Mouse (Mus musculus) inflammation-experienced regulatory T-cells (primary cell): ENCODE measurements around the gene 2510002D24Rik. TPM values are rescaled to one million over a fixed set of nuclear protein-coding genes. Genes with fewer than 3 reads are reported as not detected.

ENCODE experiments used
- polyA plus RNA-seq, 2 experiments: library from polyadenylated mRNA; unstranded; fragments of 100-300 nt; shearing (Covaris generic); gene quantifications; one replicate each; pipeline ENCODE4 v1.2.1; 2017

The 2510002D24Rik gene
- polyA plus RNA-seq, result 100 to 1,000 TPM in 1 of 2 experiments, 10 to 100 TPM in 1; 85.1 to 104 TPM

DNA sequence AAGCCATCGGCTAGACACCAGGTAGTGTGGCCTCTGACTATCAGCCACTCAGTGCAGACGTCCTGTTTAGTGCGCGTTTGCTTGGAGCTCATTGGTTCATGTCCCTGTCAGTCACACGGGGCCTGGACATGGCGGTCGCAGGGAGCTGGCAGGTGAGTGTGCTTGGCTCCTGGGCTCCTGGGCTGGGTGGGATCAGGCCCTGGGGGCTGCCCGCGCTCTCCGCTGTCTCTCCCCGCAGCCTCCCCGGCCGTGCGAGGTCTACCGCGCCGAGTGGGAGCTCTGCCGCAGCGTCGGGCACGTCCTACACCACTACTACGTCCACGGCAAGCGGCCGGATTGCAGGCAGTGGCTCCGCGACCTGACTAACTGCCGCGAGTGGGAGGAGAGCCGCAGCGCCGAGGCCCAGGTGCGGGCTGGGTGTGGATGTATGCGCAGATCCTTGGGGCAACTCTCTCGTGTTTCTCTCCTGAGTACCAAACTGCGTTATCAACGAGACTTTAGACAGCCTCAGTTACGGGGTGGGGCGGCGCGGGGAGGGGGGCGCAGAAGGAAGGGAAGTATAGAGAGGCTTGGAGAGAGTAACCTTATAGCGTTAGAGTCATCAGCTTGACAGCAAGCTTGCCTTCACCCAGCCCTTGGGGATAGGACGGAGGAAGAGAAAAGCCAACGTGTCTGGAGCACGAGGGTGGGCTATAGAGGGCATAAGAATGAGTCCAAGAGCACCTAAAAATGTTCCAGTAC, at the start of gene 2510002D24Rik, which contains the start of gene Gm28539:
2510002D24Rik (plus strand) TSS at position 111 of the 741 bp plus-strand sequence.
Gm28539 (plus strand) TSS at position 117 of the 741 bp plus-strand sequence.

DNA sequence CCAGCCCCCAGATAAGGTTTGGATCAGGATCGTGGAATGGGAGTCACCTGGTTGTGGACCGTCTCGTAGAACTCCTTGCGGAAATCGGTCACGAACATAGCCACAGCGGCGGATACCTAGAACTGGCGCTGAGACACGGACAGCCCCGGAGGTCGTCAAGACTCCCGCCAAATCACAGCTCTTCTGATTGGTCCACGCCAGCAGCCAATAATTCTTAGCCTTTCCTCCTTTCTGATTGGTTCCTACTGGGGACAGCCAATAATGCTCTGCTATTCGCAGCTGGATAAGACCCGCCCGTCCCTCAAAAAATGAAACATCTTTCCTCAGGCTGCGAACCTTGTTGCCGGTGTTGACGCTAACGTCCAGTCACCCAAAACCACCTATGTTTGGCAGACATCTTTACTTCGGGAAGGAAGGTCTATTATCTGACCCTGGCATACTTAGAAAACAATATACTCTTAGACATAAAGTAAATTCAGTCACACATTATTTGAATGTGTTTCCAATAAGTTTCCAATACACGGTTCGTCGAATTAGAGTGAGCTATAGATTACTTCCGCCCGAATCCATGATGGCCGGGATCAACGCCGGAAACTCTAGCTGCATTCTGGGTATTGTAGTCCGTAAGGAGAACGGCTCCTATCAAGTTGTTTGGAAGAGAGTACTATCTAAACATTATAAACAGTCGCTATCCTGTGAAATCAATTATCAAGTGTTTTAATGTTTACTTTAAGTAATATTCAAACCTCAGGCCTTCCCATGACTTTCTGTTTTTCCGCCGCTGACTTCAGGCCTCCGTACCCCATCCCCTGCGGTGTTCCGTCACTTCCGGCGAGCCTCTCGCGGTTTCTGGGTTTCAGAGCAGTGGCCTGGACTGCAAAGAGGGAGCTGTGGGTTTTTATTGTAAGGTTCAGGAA, 24.7 kb upstream of the 2510002D24Rik start, which contains the start of the genes Ufd1 and Cdc45:
Ufd1 (plus strand) TSS at position 312 of the 917 bp plus-strand sequence.
Cdc45 (minus strand) TSS at position 520 of the 917 bp plus-strand sequence.

DNA sequence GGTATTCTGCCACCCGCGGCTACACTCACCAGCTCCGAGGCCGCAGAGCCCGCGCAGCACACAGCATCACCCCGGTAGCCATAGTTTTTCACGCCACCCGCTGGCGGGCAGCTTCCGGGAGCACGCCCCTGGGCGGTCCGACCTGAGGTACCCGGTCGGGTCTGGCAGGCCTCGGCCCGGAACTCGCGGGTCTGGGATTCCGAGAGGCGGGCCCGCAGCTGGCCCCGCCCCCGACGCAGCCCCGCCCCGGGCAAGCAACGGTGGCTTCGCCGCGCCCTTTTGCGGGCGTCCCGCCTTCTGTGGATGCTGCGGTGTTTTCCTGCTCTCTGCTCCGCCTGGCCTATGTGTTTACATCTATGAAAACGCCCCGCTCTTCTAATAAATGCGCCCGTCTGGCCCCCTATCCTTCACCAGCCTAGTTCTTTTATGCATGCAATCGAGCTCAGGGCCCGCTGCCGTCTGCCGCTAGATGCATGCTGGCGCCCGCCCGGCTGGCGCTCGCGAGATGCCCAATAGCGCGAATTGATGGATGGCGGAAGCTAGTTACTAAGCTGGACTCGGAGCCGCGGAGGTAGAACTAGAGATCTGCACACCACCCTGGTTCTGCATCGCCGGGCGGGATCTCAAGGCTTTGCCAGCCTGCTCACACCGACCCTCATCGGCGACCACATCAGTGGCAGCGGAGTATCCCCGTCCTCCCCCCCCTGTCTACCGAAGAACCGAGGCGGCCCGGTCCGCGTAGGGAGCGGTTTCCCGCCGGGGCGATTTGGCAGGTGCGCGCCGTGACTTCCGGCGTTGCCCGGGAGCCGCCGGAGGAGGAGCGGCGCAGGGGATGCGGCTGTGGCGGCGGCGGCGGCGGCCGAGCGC, 40.3 kb downstream of the 2510002D24Rik start, which contains the start of the genes Mrpl40 and Hira:
Mrpl40 (minus strand) TSS at position 421 of the 867 bp plus-strand sequence.
Hira (plus strand) TSS at position 596 of the 867 bp plus-strand sequence.

Other genes with a start within 250 kb of the 2510002D24Rik start
- not detected for gene Tbx1, start 245.9 kb upstream of the 2510002D24Rik start, polyA plus RNA-seq
- under 1 TPM in 1 of 2 experiments, not detected in 1; 0.13 TPM for gene Gp1bb, start 214.2 kb upstream of the 2510002D24Rik start, polyA plus RNA-seq
- gene Gm49601, start 210.2 kb upstream of the 2510002D24Rik start, polyA plus RNA-seq, result 1 to 10 TPM in 1 of 2 experiments, under 1 TPM in 1; 0.18 to 1.1 TPM
- 1 to 10 TPM in 1 of 2 experiments, not detected in 1; 1.5 TPM for gene Sept5, start 206.6 kb upstream of the 2510002D24Rik start, polyA plus RNA-seq
- gene Cldn5, start 59.7 kb upstream of the 2510002D24Rik start, polyA plus RNA-seq, result 1 to 10 TPM in 1 of 2 experiments, under 1 TPM in 1; 0.18 to 1.3 TPM
- gene Ufd1, start 24.8 kb upstream of the 2510002D24Rik start, polyA plus RNA-seq, result 100 to 1,000 TPM; 126 to 146 TPM
- 1 to 10 TPM; 3.9 to 4.0 TPM for gene Cdc45, start 24.6 kb upstream of the 2510002D24Rik start, polyA plus RNA-seq
- not detected for gene Gm28539, start within 50 bp of the 2510002D24Rik start, polyA plus RNA-seq
- 10 to 100 TPM; 79.1 to 81.2 TPM for gene Mrpl40, start 40.3 kb downstream of the 2510002D24Rik start, polyA plus RNA-seq
- gene Hira, start 40.5 kb downstream of the 2510002D24Rik start, polyA plus RNA-seq, result 10 to 100 TPM; 22.3 to 27.1 TPM